Mouse (Mus musculus) CH12.LX (cell line): ENCODE results near the gene Ccdc97. TPM values are rescaled to one million over a fixed set of nuclear protein-coding genes. Genes with fewer than 3 reads are reported as not detected.

ENCODE experiments used
- DNase-seq: peaks from one replicate; pipeline ENCODE4 v3.0.0-alpha.2; 2013; ENCODE audit errors: extremely low read depth
- H3K27ac ChIP-seq: 2 replicates; pipeline ENCODE4 v1.5.1; 2012; ENCODE audit warnings: low read depth, mild to moderate bottlenecking, control low read depth, moderate library complexity; ENCODE audit not compliant: insufficient read depth
- H3K27me3 ChIP-seq: replicated peaks from 2 replicates; pipeline ENCODE3; 2012; ENCODE audit warnings: inconsistent platforms
- H3K36me3 ChIP-seq, 2 experiments: replicated peaks in 1 of 2; 2 replicates each; pipeline versions ENCODE3 to v1.6.1; 2012; ENCODE audit warnings: inconsistent platforms in 1 of 2, low read length in 1 of 2, mild to moderate bottlenecking in 1 of 2, mixed read lengths in 1 of 2, moderate library complexity in 1 of 2; ENCODE audit not compliant: control insufficient read depth in 1 of 2, insufficient read depth in 1 of 2
- H3K4me1 ChIP-seq, 2 experiments: 2 replicates each; pipeline ENCODE4 v1.6.1; 2012; ENCODE audit warnings: inconsistent platforms in 1 of 2, moderate library complexity in 1 of 2; ENCODE audit not compliant: insufficient read depth in 2 of 2, control insufficient read depth in 1 of 2
- H3K4me2 ChIP-seq: 2 replicates; pipeline ENCODE4 v1.6.1; 2012; ENCODE audit warnings: low read depth, mild to moderate bottlenecking, control low read depth; ENCODE audit not compliant: poor library complexity, insufficient read depth, severe bottlenecking
- H3K4me3 ChIP-seq, 3 experiments: fragments of 150-350 bp in 1 of 3; sonication (generic) in 1 of 3; replicated peaks in 1 of 3; 2 replicates each; pipeline versions ENCODE3 to v1.5.1; 2011 to 2012; ENCODE audit warnings: low read depth in 2 of 3, low read length in 2 of 3, mild to moderate bottlenecking in 2 of 3, moderate library complexity in 2 of 3, control low read depth in 1 of 3, improper control_type of control experiment in 1 of 3, inconsistent platforms in 1 of 3, mixed read lengths in 1 of 3; ENCODE audit not compliant: poor library complexity in 1 of 3
- H3K79me2 ChIP-seq: replicated peaks from 2 replicates; pipeline ENCODE4 v1.6.1; 2012; ENCODE audit warnings: mild to moderate bottlenecking, moderate library complexity; ENCODE audit not compliant: control insufficient read depth, poor library complexity, insufficient read depth, severe bottlenecking; ENCODE audit errors: extremely low read depth
- H3K9ac ChIP-seq: 2 replicates; pipeline ENCODE4 v1.6.1; 2012; ENCODE audit warnings: low read depth, mild to moderate bottlenecking, control low read depth, moderate library complexity; ENCODE audit not compliant: insufficient read depth
- H3K9me3 ChIP-seq: replicated peaks from 2 replicates; pipeline ENCODE3; 2012; ENCODE audit warnings: low read length, inconsistent platforms, mixed read lengths
- BHLHE40 ChIP-seq: IDR thresholded peaks from 2 replicates; pipeline ENCODE4 v1.6.1; 2011; ENCODE audit warnings: mild to moderate bottlenecking, low read depth, low read length, improper control_type of control experiment
- CTCF ChIP-seq, 2 experiments: IDR thresholded peaks in 1 of 2; conservative IDR thresholded peaks in 1 of 2; 2 replicates each; pipeline ENCODE4 v1.5.1; 2011 to 2012; ENCODE audit warnings: low read depth in 2 of 2, low read length in 2 of 2, improper control_type of control experiment in 1 of 2, inconsistent platforms in 1 of 2, mild to moderate bottlenecking in 1 of 2, moderate library complexity in 1 of 2
- EP300 ChIP-seq: IDR thresholded peaks from 2 replicates; pipeline ENCODE4 v1.6.1; 2011; ENCODE audit warnings: low read length, improper control_type of control experiment
- IRF4 ChIP-seq: IDR thresholded peaks from 2 replicates; pipeline ENCODE4 v1.6.1; 2014; ENCODE audit warnings: low read depth, mild to moderate bottlenecking, inconsistent platforms, low read length, improper control_type of control experiment
- MAZ ChIP-seq: IDR thresholded peaks from 2 replicates; pipeline ENCODE4 v1.6.1; 2012; ENCODE audit warnings: low read depth, mild to moderate bottlenecking, inconsistent platforms, low read length, improper control_type of control experiment, moderate library complexity
- MEF2A ChIP-seq: IDR thresholded peaks from 2 replicates; pipeline ENCODE4 v1.6.1; 2014; ENCODE audit warnings: low read depth, mild to moderate bottlenecking, inconsistent platforms, low read length, improper control_type of control experiment, borderline replicate concordance
- NELFE ChIP-seq: IDR thresholded peaks from 2 replicates; pipeline ENCODE4 v1.6.1; 2011; ENCODE audit warnings: low read depth, low read length, improper control_type of control experiment
- POLR2AphosphoS2 ChIP-seq: IDR thresholded peaks from 2 replicates; pipeline ENCODE4 v1.6.1; 2011; ENCODE audit warnings: low read depth, low read length, improper control_type of control experiment
- RAD21 ChIP-seq: IDR thresholded peaks from 2 replicates; pipeline ENCODE4 v1.6.1; 2011; ENCODE audit warnings: low read depth, mild to moderate bottlenecking, low read length, improper control_type of control experiment, moderate library complexity
- USF1 ChIP-seq: IDR thresholded peaks from 2 replicates; pipeline ENCODE4 v1.6.1; 2014; ENCODE audit warnings: low read depth, mild to moderate bottlenecking, inconsistent platforms, low read length, improper control_type of control experiment
- USF2 ChIP-seq: conservative IDR thresholded peaks from 2 replicates; pipeline ENCODE4 v1.6.1; 2011; ENCODE audit warnings: low read depth, low read length, improper control_type of control experiment
- ZKSCAN1 ChIP-seq: IDR thresholded peaks from 2 replicates; pipeline ENCODE4 v1.6.1; 2012; ENCODE audit warnings: low read depth, inconsistent platforms, low read length, improper control_type of control experiment, borderline replicate concordance
- dilution Hi-C: fragments of 300-500 bp; cut with MboI; formaldehyde crosslinking; loops from 2 replicates; pipeline ENCODE4 v1.14.3; 2020; ENCODE audit warnings: low sequenced_read_pairs; ENCODE audit not compliant: extremely low pct_unique_long_range_greater_than_20kb, extremely low pct_ligation_motif_present
- in situ Hi-C: fragments of 300-500 bp; cut with MboI; formaldehyde crosslinking; loops from 3 replicates; pipeline ENCODE4 v1.14.3; 2019; ENCODE audit warnings: low sequenced_read_pairs, low pct_ligation_motif_present, low pct_unique_long_range_greater_than_20kb, mixed read lengths
- polyA plus RNA-seq: library from polyadenylated mRNA; unstranded; fragments of >175 nt; gene quantifications from 2 replicates; pipeline ENCODE4 v1.2.1, GENCODE M21; 2012; ENCODE audit warnings: low read depth; ENCODE audit not compliant: insufficient read length
- total RNA-seq, 2 experiments: library from RNA; depleted of rRNA; stranded (reverse); fragments of 300-350 nt in 1 of 2; fragments of >200 nt in 1 of 2; gene quantifications; 2 replicates each; pipeline ENCODE4 v1.2.3; 2012 to 2014

The Ccdc97 gene
- total and polyA plus RNA-seq, 3 experiments = 5.7 to 44.8 (median 14.1) TPM

DNA sequence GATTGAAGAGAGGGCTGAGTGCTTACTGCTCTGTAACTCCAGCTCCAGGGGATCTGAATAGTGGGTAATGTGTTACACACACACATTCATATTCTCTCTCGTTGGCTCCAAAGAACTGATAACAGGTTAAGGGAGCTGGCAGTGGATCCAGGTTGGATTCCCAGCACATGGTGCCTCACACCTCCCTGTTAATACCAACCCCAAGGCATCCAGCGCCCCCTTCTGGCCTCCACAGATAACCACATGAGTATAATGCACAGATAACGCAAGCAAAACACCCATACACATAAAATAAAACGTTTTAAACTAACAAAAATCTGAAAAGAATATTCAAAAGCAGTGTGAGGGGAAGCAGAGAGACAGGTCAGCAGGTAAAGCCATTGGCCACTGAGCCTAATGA lies 46.4 kb downstream of the Ccdc97 start:
- Histone ChIP-seq H3K36me3 (peaks cover 22 to 46% of the 10 kb centered on the region in 2 experiments), H3K4me3 (no peak overlapping the region), H3K79me2 (no peaks in the 10 kb centered on the region), H3K4me1 (peaks cover 0 to 7% of the 10 kb centered on the region in 2 experiments; a peak in 2 of 4 replicates), H3K9me3 (peaks cover 6% of the 10 kb centered on the region), H3K27me3 (no peaks in the 10 kb centered on the region), H3K9ac (no peak overlapping the region), H3K27ac (no peak overlapping the region), H3K4me2 (no peak overlapping the region)
- dilution Hi-C loops = no loop called here
- no peak for DNase-seq
- TF ChIP-seq ZKSCAN1 (no peak), CTCF (conservative IDR thresholded peaks at IDR 0.05 in 1 of 2, IDR thresholded peaks at IDR 0.05 in 1 of 2; ENCODE audit: low read depth in 2 of 2, low read length in 2 of 2) (peak in 1 of 2 experiments; percentile 48; a peak in 2 of 4 replicates), USF1 (no peak)
- in situ Hi-C loops = no loop called here

DNA sequence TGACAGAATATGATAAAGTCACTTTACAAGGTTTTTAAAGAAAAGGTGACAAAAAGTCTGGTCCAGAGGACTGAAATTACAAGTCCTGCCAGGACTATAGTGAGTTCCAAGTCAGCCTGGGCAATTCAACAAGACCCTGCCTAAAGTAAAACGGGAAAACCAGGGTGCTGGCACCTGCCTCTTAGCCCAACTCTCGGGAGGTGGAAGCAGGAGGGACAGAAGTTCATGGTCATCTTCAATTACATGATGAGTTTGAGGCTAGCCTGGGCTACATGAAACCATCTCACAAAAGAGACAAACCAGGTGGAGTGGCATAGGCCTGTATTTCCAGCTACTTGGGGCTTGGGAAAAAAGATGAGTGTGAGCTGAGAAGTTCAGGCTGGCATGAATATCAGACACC lies 47.2 kb downstream of the Ccdc97 start:
- peaks cover 28 to 53% of the 10 kb centered on the region in 2 experiments for H3K36me3 ChIP-seq
- no peak for TF ChIP-seq USF2
- dilution Hi-C loops = no loop called here

DNA sequence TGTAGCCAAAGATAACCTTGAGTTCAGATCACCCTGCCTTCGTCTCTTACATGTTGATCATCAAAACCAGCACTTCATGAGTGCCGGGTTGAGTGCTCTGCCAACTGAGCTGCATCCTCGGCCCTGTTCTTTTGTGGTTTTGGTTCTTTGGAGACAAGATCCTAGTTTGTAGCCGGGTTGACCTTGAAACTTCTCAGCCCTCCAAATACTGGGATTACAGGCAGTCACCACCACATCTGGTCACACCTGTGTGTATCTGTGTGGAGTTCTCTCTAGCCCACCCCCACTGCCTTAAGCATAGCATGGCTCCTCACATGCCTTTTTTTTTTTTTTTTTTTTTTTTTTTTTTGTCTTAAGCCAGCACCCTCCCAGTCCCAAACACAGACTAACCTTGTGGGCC lies 48.8 kb downstream of the Ccdc97 start:
- Histone ChIP-seq H3K9ac (no peak overlapping the region), H3K27ac (no peak overlapping the region), H3K4me2 (no peak overlapping the region), H3K36me3 (peaks cover 44 to 69% of the 10 kb centered on the region in 2 experiments), H3K9me3 (peaks cover 3% of the 10 kb centered on the region), H3K4me3 (no peak overlapping the region), H3K27me3 (no peaks in the 10 kb centered on the region), H3K4me1 (peaks cover 0 to 3% of the 10 kb centered on the region in 2 experiments; a peak in 1 of 4 replicates), H3K79me2 (no peaks in the 10 kb centered on the region)
- TF ChIP-seq IRF4 (no peak), NELFE (no peak), POLR2AphosphoS2 (no peak), MAZ (no peak), BHLHE40 (no peak), MEF2A (no peak), USF2 (no peak), RAD21 (no peak), ZKSCAN1 (no peak), CTCF (conservative IDR thresholded peaks at IDR 0.05 in 1 of 2, IDR thresholded peaks at IDR 0.05 in 1 of 2; ENCODE audit: low read depth in 2 of 2, low read length in 2 of 2) (no peak), EP300 (no peak)
- in situ Hi-C loops = no loop called here
- no peak for DNase-seq
- dilution Hi-C loops = no loop called here

More for the DNA sequence above, 47.2 kb downstream of the Ccdc97 start:
- H3K27me3 ChIP-seq = no peaks in the 10 kb centered on the region
- no peak overlapping the region for H3K4me3 ChIP-seq
- H3K27ac ChIP-seq = no peak overlapping the region
- no peak for DNase-seq
- H3K4me2 ChIP-seq = no peak overlapping the region
- peaks cover 3% of the 10 kb centered on the region for H3K9me3 ChIP-seq
- peaks cover 0 to 3% of the 10 kb centered on the region in 2 experiments; a peak in 1 of 4 replicates for H3K4me1 ChIP-seq
- no peaks in the 10 kb centered on the region for H3K79me2 ChIP-seq
- in situ Hi-C loops = no loop called here
- H3K9ac ChIP-seq = no peak overlapping the region
